Mouse (Mus musculus): ENCODE data around the gene Gm7694.

The Gm7694 gene

GRCm38 (mm10) chr1:170306232-170306631 is at the start of gene Gm7694:
Gm7694 (minus strand) TSS chr1:170306332.
- DNase-seq (ENCODE audit: low spot score), result no peak

- DNase-seq (ENCODE audit: low spot score), result no peak
Observed at GRCm38 (mm10) chr1:170353335-170353734, 47.2 kb upstream of the Gm7694 start.

GRCm38 (mm10) chr1:170351080-170351479 is 44.9 kb upstream of the Gm7694 start:
- no peak for DNase-seq (ENCODE audit: low spot score)

- no peak for DNase-seq (ENCODE audit: low spot score)
Observed at GRCm38 (mm10) chr1:170346266-170346665, 40.1 kb upstream of the Gm7694 start.

- DNase-seq (ENCODE audit: low spot score), result no peak
Observed at GRCm38 (mm10) chr1:170343906-170344305, 37.8 kb upstream of the Gm7694 start.

- DNase-seq (ENCODE audit: low spot score), result no peak
Observed at GRCm38 (mm10) chr1:170343081-170343480, 36.9 kb upstream of the Gm7694 start.

GRCm38 (mm10) chr1:170339943-170340342 is 33.8 kb upstream of the Gm7694 start:
- DNase-seq (ENCODE audit: low spot score), result no peak

GRCm38 (mm10) chr1:170332775-170333174 is 26.6 kb upstream of the Gm7694 start:
- DNase-seq (ENCODE audit: low spot score), result no peak

- DNase-seq (ENCODE audit: low spot score), result no peak
Observed at GRCm38 (mm10) chr1:170331926-170332325, 25.8 kb upstream of the Gm7694 start.

GRCm38 (mm10) chr1:170325277-170325676 is 19.1 kb upstream of the Gm7694 start:
- DNase-seq (ENCODE audit: low spot score), result no peak

GRCm38 (mm10) chr1:170324312-170324711 is 18.2 kb upstream of the Gm7694 start:
- no peak for DNase-seq (ENCODE audit: low spot score)

- no peak for DNase-seq (ENCODE audit: low spot score)
Observed at GRCm38 (mm10) chr1:170323001-170323400, 16.9 kb upstream of the Gm7694 start.

GRCm38 (mm10) chr1:170322046-170322445 is 15.9 kb upstream of the Gm7694 start:
- no peak for DNase-seq (ENCODE audit: low spot score)

GRCm38 (mm10) chr1:170311431-170311830 is 5.3 kb upstream of the Gm7694 start:
- no peak for DNase-seq (ENCODE audit: low spot score)

- DNase-seq (ENCODE audit: low spot score), result no peak
Observed at GRCm38 (mm10) chr1:170308503-170308902, 2.4 kb upstream of the Gm7694 start, which contains the start of gene Spata46. Spata46 (plus strand) TSS chr1:170308803.

- DNase-seq (ENCODE audit: low spot score), result no peak
Observed at GRCm38 (mm10) chr1:170305002-170305401, 1.1 kb downstream of the Gm7694 start.

- no peak for DNase-seq (ENCODE audit: low spot score)
Observed at GRCm38 (mm10) chr1:170303103-170303502, 3.0 kb downstream of the Gm7694 start.

GRCm38 (mm10) chr1:170302456-170302855 is 3.7 kb downstream of the Gm7694 start:
- DNase-seq (ENCODE audit: low spot score), result no peak

- DNase-seq (ENCODE audit: low spot score), result no peak
Observed at GRCm38 (mm10) chr1:170301686-170302085, 4.4 kb downstream of the Gm7694 start.

- DNase-seq (ENCODE audit: low spot score), result no peak
Observed at GRCm38 (mm10) chr1:170299496-170299895, 6.6 kb downstream of the Gm7694 start.

- no peak for DNase-seq (ENCODE audit: low spot score)
Observed at GRCm38 (mm10) chr1:170294786-170295570, 11.2 kb downstream of the Gm7694 start.

- no peak for DNase-seq (ENCODE audit: low spot score)
Observed at GRCm38 (mm10) chr1:170293257-170293656, 12.9 kb downstream of the Gm7694 start.

- no peak for DNase-seq (ENCODE audit: low spot score)
Observed at GRCm38 (mm10) chr1:170292239-170292951, 13.7 kb downstream of the Gm7694 start.

All from ovary, adult 18-20 months (tissue).